Mouse (Mus musculus): ENCODE measurements around the gene Rnf151.

The Rnf151 gene

DNA sequence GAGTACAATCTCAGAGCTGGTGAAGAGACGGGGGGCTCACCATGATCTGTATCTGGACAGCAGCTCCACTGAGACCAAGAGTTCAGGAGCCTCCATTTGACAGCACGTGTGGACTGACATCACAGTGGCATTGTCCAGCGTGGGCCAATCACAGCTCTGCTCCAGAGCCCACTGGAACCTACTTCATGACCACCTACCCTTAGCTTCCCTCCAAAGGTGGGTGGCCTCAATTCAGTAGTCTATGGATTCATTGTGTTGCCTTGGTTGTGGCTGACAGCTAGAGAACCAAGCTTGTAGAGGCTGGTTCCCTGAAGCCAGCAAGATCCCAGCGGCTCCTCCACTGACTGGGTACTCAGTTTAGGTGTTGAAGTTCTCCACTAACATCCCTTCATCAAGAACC lies at the start of gene Rnf151, which contains the start of gene Rps2:
TSS of gene Rnf151 (minus strand) at position 121 of the 400 bp plus-strand sequence.
TSS of gene Rps2 (plus strand) at position 174 of the 400 bp plus-strand sequence.
- no peak for DNase-seq

DNA sequence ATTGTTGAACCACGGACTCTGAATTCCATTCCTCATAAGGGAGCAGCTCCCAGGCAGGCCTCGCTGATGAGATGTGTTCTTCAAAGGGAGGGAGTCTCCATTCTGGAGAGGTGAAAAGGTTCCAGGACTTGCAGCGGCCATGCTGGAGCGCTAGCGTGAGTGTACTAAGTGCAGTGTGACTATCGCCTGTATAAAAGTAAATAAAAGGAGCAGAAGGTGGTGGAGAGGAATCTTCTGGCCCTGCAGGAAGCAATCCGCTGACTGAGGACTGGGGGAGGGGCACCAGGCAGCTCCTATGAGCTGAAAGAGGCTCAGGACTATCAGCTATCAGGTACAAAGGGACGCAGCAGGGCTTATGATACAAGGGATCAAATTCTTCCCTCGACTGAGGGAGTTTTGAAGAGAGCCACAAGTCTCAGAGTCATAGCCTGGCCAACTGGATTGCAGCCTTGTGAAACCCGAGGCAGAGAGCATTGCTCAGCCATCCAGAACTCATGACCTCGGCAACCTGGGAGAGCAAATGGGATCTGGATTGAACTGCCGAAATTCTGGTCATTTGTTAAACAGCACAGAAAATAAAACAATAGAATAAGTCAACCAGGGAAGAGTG lies 48.5 kb upstream of the Rnf151 start:
- DNase-seq, result no peak

DNA sequence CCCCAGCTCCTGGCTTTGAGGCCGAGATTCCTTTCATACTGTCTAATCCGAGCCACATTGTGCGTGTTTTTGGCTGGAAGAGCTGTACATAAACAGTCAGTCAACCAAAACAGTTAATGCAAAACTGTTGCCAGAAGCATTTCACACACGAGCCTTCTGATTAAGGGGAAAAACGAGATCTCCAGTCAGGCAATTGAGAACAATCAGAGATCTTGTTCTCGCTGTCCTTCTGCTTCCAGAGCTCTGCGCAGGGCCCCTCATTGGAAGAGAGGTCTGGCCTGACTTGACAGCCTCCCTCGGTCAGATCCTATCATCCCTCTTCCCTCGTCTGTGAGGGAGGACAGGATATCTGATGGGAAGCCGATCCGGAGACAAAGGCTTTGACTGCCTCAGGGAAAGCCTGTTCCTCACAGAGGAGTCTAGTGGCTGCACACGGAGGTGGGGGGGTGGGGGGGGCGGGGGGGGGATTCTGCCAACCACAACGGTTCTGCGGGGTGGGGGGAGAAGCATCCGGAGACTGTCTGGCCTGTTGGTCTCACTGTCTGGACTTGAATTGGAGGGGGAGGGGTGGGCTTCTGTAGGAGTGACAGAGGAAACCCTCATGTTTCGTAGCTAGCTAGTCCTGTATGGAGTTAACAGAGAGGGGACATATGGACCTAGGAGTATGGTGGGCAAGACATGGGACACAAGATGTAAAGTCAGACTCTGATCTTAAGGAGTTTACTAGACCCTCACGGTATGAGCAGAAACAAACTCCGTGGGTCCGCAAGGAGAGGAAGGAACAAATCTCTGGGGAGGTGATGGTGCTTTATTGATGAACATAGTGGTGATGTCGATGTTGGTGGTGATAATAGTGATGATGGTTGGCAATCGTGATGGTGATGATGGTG lies 47.4 kb upstream of the Rnf151 start:
- DNase-seq, result no peak

DNA sequence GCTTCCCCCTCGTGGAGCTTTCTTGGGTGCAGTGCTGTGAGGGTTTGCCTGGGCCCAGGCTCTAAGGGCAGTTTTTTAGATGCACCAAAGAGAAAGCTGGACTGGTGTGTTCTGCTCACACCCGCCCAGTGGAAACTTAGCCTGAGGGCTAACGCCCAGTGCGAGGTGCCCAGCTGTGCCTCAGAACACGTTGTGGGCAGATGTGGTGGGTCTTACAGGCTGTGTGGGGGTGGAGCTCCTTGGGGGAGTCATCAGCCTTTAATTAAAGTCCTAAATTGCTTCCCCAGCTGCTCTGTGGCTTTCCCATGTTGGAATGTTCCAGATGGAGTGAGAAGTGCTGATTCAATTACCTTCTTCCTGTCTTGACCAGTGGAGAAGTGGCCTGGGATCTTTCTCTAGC lies 43.3 kb upstream of the Rnf151 start:
- no peak for DNase-seq

DNA sequence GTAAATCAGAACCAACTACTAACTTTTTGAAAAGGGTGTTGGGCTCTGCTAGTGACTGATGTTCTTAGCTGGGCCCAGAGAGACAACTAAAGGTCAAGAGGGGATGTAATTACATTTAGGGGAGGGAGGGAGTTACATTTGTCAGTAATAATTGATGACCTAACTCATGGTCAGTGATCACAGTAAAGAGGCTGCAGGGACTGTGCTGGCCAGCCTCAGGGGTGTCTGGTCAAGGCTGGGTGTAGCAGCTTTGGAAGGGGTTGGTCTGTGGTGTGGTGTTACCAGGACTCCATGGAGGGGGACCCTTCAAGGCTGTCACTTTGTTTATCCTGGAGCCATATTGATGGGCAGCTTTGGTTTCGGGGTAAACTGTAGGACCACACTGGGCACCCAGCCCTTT lies 39.5 kb upstream of the Rnf151 start:
- no peak for DNase-seq

DNA sequence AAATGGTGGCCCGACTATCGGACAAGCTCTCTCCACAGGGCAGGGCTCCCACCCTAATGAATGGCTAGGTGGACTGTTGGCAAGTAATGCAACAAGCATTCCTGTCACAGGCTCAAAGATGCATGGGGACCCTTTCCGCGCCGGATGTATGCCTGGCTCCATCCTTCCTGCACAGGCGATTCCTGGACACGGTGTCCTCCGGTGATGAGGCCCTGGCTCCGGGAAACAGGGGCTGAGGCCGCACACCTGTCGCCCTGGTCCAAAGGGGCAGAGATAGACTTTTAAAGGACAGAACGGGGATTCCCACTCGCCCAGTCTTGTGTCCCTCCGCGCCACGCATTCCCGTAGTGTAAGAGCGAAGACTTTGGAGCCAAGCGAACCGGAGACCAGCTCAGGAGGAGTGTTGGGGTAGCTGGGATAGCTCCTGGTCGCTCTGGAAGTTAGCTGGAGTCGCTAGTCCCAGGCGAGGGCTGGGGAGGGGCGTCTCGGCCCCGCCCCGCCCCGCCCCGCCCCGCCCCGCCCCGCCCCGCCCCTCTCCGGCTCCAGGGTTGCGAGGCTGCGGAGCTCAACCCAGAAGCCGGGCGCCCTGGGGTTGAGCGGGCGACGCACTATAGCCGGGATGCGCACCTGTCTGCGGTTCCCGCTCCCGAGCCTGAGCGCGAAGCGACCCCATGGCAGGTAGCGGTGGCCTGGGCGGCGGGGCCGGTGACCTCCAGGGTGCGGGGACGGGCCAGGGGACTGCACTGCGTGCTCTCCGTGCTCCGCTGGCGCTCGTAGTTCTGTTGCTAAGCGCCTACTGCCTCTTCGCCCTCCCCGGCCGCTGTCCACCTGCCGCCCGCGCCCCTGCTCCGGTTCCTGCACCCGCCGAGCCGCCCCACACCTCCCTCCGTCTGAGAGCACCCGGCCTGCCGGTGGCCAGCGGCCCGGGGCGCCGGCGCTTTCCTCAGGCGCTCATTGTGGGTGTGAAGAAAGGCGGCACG lies 34.8 kb upstream of the Rnf151 start, which contains the start of gene Hs3st6:
TSS of gene Hs3st6 (plus strand) at position 574 of the 980 bp plus-strand sequence.
- no peak for DNase-seq

DNA sequence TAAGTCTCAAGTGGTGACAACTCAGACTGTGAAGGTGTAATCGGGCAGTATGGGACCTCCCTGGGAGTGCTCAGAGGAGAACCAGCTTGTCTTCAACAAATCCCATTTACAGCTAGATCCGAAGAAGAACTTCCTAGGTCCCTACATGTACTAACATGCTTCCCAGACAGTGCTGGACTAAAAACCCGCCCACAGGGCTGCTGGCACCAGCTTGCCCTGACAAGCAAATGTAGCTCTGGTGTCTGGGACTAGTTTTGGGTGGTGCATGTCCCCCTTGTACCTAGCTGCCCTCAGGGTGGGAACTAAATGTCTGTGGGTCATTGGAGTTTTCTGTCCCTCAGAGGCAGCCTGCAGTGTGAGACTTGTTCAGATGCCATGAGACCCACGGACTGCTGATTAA lies 33.7 kb upstream of the Rnf151 start:
- no peak for DNase-seq

DNA sequence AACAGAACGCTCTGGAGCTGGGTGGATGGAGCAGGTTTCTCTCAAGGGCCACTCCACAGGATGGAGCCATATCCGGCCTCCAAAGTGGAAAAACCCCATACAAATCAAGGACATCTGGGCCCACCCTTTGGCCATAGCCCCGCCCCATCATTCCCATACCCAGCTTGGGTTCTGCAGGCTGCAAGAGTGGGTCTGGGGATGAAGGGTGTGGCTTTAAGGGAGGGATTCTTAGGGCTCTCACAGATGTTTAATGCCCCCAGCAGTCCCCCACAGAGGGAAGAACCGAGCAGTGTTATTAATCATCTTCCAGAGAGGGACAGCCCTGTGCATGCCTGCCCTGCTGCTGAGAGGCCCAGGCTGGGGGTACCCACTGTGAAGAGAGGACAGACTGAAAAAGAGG lies 29.1 kb upstream of the Rnf151 start:
- DNase-seq, result no peak

DNA sequence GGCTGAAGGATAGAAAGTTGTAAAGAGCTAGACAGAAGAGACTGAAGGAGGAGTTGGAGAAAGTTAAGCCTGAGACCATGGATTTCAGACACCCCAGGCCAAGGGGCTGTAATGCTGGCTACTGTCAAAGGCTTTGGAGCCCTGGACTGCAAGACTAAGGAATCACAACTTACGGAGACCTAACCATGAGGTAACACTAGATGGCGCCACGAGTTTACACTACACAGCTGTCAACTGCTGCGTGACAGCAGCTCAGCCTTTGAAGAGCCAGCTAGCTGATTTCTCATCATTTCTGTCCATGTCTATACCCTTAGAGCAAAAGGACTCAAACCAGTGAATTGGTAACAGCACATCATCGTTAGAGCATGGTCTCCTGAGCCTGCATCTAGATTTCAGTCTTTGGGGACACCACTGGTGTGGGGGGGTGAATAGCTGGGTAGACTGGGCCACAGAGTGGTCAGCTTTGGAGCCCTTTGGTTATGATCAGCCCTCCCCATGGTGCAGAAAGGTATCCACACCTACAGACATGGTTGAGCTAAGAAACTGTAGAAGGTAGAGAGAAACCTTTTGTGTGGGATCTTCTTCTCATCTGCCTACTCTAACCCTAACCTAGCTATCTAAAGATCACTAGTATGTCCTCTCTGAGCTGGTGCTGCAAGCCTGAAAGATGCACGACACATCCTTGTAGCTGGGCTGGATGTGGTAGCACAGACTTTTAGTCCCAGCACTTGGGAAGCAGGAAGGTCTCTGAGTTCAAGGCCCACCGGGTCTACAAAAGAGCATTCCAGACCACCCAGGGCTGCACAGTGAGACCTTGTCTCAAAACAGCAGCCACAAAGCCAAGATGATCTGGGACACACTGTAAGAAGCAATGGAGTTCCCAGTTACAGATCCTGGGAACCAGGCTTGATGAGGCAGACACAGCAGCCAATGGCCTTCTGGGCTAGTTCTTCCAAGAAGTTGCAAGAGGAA lies 27.9 kb upstream of the Rnf151 start:
- peak; percentile 95 for DNase-seq

DNA sequence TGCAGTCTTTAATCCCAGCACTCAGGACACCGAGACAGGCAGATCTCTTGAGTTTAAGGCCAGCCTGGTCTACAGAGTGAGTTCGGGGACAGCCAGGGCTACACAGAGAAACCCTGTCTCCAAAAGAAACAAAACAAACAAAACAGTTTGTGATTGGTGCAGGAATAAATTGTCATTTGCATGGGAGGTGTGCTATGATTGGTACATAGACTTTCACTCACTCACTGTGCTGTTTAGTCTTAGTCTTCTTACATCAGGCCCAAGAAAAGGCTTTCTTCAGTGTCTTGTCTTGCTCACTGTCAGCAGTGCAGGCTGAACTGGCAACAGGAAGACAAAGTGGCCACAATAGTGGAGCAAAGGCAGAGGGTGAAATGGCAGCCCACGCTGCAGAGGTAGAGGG lies 26.5 kb upstream of the Rnf151 start:
- DNase-seq, result no peak

DNA sequence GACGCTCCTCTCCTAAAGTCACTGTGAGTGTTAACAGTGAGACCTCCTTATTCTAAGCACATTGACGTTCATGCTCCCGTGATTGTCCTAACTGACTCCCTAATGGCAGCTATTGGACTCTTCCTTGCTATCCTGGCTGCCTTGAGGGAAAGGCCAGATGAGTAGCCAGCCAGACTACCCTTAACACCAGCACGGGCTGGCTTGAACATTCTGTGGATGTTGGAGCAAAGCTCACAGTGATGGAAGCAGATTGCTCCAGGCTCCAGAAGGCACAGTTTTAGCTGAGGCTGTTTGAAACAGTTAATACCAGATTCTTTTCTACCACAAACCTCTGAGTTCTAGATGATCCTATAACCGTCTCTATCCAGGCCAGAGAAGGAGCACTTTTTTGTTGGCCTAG lies 26.0 kb upstream of the Rnf151 start:
- no peak for DNase-seq

DNA sequence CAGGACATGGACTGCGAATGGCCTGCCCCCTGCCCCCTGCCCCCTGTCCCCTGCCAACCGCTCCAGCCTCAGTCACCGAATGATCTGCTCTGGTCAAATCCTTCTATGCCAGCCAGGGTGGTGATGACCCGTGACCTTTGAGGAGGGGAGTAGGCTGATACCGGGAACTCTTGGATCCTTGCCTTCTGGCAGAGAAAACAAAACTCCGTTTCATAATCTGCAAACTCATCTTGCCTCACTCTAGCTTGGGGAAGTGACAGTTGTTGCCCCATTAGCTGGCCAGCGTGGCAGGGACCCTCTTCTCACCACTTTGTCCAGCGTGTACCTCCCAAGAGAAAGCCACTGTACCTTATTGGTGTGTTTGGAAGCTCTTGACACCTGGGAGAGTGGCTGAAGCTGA lies 24.4 kb upstream of the Rnf151 start:
- DNase-seq, result peak; percentile 63

DNA sequence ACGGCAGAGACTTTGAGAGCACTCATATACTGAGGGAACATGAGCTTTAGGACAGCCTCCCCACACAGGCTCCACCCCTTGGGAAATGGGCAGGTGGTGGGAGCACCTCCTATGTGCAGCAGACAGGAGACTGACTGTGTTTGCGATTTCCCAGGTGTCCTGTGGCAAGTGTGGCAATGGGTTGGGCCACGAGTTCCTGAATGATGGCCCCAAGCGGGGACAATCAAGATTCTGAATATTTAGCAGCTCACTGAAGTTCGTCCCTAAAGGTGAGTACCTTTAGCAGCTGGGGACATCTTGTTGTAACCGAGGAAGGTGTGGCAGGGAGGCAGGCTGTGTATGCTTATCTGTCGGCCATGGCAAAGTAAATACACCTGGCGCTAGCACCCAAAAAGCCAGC lies 22.1 kb upstream of the Rnf151 start:
- DNase-seq, result no peak

DNA sequence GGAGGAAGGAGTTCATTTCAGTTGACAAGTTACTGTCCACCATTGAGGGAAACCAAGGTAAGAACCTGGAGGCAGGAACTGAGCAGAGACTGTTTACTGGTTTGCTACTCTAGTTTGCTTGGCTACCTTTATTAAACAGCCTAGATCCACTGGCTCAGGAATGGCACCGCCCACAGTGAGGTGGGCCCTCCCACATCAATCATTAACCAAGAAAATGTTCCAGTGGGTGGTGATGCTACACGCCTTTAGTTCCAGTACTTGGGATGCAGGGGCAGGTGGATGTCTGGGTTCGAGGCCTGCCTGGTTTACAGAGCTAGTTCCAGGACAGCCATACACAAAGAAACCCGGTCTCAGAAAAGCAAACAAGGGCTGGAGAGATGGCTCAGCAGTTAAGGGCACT lies 20.4 kb upstream of the Rnf151 start:
- DNase-seq, result peak; percentile 24

DNA sequence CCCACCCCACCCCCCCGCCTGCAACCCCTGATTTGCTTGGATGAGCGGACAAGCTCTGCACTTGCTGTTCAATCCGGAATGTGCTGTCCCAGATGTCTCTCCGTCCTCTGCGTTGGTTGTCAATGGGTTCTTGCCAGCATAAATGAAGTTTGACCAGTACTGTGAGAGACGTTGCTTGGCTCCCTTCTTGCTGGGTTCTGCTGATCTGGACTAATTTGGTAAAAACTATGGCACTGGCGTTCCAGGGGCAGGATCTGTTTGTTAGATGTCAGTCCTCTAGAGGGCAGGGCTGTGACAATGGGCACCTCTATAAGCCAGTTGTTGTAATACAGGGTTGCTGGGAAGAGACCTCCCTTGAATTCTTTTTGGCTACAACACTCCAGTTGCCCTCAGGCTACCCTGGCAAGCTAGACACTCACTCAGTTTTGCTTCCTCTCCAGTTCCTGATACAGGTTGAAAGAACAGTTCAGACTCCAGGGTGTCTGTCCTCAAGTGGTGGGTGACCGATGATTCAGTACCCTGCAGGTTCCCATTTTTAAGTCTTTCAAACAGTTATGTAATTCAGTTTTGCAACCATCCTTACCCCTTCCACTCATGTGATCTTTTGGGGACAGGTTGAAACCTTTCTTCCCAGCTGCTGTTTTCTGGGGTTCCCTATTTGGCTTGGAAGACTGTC lies 19.4 kb upstream of the Rnf151 start:
- peak; percentile 50 for DNase-seq

DNA sequence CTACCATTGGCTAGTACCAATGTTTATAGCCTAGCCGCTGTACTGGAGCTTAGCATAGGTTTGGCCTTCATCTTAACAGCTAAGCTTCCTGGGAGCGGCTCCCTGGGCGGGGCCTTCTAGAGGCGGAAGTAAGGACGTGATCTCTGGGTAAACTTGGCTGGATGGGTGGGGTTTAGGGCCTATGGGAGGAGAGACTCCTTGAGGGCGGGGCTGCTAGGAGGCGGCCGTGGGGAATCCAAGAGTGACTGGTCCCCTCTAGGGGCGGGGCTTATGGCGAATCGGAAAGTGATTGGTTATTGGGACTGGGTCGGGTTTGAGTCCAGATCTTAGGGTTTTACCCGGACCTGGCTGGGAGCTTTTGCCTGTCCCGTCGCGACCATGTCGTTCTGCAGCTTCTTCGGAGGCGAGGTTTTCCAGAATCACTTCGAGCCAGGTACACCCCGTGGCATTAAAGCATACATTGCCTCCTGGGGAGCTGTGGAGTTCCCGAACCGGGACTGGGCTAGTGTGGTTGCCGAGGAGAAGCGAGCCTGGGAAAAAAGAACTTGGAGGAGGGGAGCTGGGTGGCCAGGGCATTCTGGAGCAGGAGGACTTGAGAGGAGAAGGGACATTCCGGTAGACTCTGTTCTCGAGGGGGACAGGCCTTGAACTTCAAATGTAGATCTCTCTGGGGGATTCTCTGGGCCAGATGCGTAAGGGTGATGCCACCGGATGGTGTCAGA lies 18.6 kb upstream of the Rnf151 start, which contains the start of gene Msrb1:
TSS of gene Msrb1 (plus strand) at position 313 of the 722 bp plus-strand sequence.
- peak; percentile 100 for DNase-seq

DNA sequence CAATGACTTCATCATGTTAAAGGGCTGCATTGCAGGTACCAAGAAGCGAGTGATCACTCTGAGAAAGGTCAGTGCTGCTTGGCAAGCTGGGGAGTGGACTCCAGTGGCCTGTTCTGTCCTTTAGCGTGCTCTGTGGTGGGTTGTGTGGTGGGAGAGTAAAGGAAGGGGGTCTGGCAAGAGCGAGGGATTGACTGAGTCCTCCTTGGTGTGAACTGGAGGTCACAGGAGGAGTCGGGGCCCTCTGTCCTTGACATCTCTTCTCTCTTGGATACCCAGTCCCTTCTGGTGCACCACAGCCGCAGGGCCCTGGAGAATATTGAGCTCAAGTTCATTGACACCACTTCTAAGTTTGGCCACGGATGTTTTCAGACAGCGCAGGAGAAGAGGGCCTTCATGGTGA lies 17.6 kb upstream of the Rnf151 start:
- DNase-seq, result no peak

DNA sequence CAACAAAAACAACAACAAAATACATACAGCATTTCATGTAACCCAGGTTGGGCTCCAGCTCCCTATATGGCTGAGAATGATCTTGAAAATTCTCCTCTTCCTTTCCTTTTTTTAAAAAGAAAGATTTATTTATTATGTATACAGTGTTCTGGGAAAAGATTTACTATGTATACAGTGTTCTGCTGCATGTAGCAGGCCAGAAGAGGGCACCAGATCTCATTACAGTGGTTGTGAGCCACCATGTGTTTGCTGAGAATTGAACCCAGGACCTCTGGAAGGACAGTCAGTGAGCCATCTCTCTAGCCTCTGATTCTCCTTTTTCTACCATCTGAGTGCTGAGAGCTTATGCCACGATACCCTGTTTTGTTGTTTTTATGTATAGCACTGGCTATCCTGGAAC lies 16.6 kb upstream of the Rnf151 start:
- peak; percentile 24 for DNase-seq

DNA sequence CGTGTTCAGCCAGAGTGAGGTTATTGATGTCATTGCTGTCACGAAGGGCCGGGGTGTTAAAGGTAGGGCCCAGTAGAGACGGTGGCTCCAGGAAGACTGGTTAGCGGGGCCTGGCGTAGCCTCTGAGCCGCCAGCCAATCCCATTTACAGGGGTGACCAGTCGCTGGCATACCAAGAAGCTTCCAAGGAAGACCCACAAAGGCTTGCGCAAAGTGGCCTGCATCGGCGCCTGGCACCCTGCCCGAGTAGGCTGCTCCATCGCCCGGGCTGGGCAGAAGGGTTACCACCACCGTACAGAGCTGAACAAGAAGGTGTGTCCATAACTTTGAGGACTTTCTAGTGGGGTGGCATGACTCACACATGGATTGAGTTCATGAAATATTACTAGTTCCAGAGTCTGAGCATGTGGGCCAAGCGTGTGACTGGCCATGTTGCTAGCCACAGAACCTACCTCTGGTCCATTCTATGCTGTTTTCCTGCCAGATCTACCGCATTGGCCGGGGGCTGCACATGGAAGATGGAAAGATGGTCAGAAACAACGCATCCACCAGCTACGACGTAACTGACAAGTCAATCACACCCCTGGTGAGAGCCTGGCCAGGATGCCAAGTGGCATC lies 15.7 kb upstream of the Rnf151 start:
- DNase-seq, result no peak

Data from lung, postnatal 36 days (tissue).